Mouse (Mus musculus): Measurements from ENCODE around the gene Adh6a. TPM values are rescaled to one million over a fixed set of nuclear protein-coding genes. Genes with fewer than 3 reads are reported as not detected.
"Not testable (repeated sequence)": the region's sequence is repeated elsewhere in the genome, so short reads cannot be mapped to it uniquely, and the experiment has no call there.

Adh6a gene
- polyA plus RNA-seq, 1 experiment from 2014 or later: not detected

DNA sequence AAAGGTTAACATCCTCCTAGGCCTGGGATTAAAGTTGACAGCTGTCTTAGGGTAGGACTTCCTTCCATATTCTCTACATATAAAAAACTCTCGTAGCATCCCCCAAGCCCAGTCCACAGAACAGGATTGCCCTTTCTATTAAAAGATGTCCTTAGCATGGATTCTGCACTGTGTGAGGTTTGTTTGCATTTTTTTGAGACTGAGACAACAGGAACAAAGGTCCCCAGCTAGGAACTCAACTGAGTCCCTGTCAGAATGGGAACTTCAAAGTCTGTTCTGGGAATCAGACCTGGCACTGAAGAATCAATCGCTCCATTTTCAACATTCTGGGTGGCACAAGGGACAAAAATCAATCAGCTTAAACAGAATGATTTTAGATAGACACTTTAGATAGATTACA lies 49.8 kb downstream of the Adh6a start:
- Histone ChIP-seq H3K36me3 (ENCODE audit: control insufficient read depth, insufficient read depth, low read length) (no peaks in the 10 kb centered on the region), H3K27me3 (ENCODE audit: control insufficient read depth, insufficient read depth, low read length) (no peaks in the 10 kb centered on the region), H3K4me2 (replicated peaks; ENCODE audit: low read depth, low read length) (no peak overlapping the region), H3K9ac (replicated peaks; ENCODE audit: low read depth, low read length) (no peak overlapping the region), H3K4me3 (ENCODE audit: low read depth, low read length) (no peak overlapping the region), H3K27ac (ENCODE audit: low read length) (no peak overlapping the region), H3K9me3 (ENCODE audit: control insufficient read depth, low read depth, low read length) (no peaks in the 10 kb centered on the region), H3K4me1 (ENCODE audit: control insufficient read depth, insufficient read depth, low read length) (no peaks in the 10 kb centered on the region)
- no peak for ATAC-seq (ENCODE audit: insufficient number of reproducible peaks, insufficient read depth, low FRiP score, low read depth)
- 74% methylated on average over 2 of the region's 2 CpGs for WGBS

GRCm38 (mm10) chr3:138366181-138366580 lies 53.1 kb downstream of the Adh6a start:
- H3K4me2 ChIP-seq (replicated peaks; ENCODE audit: low read depth, low read length): no peak overlapping the region
- no peaks in the 10 kb centered on the region for H3K36me3 ChIP-seq (ENCODE audit: control insufficient read depth, insufficient read depth, low read length)
- H3K9me3 ChIP-seq (ENCODE audit: control insufficient read depth, low read depth, low read length): no peaks in the 10 kb centered on the region
- H3K27me3 ChIP-seq (ENCODE audit: control insufficient read depth, insufficient read depth, low read length): no peaks in the 10 kb centered on the region
- no peaks in the 10 kb centered on the region for H3K4me1 ChIP-seq (ENCODE audit: control insufficient read depth, insufficient read depth, low read length)
- H3K9ac ChIP-seq (replicated peaks; ENCODE audit: low read depth, low read length): no peak overlapping the region
- H3K4me3 ChIP-seq (ENCODE audit: low read depth, low read length): no peak overlapping the region
- WGBS: 75% methylated on average over 2 of the region's 2 CpGs
- no peak overlapping the region for H3K27ac ChIP-seq (ENCODE audit: low read length)
- no peak for ATAC-seq (ENCODE audit: insufficient number of reproducible peaks, insufficient read depth, low FRiP score, low read depth)

- no peak overlapping the region for H3K27ac ChIP-seq (ENCODE audit: low read length)
- no peak for ATAC-seq (ENCODE audit: insufficient number of reproducible peaks, insufficient read depth, low FRiP score, low read depth)
- no peaks in the 10 kb centered on the region for H3K4me1 ChIP-seq (ENCODE audit: control insufficient read depth, insufficient read depth, low read length)
- no peaks in the 10 kb centered on the region for H3K9me3 ChIP-seq (ENCODE audit: control insufficient read depth, low read depth, low read length)
- H3K27me3 ChIP-seq (ENCODE audit: control insufficient read depth, insufficient read depth, low read length): no peaks in the 10 kb centered on the region
- no peak overlapping the region for H3K4me2 ChIP-seq (replicated peaks; ENCODE audit: low read depth, low read length)
- no peak overlapping the region for H3K4me3 ChIP-seq (ENCODE audit: low read depth, low read length)
- 65% methylated on average over 1 of the region's 1 CpGs for WGBS
- no peak overlapping the region for H3K9ac ChIP-seq (replicated peaks; ENCODE audit: low read depth, low read length)
- H3K36me3 ChIP-seq (ENCODE audit: control insufficient read depth, insufficient read depth, low read length): no peaks in the 10 kb centered on the region
Measured at GRCm38 (mm10) chr3:138369546-138369945, 56.5 kb downstream of the Adh6a start.

DNA sequence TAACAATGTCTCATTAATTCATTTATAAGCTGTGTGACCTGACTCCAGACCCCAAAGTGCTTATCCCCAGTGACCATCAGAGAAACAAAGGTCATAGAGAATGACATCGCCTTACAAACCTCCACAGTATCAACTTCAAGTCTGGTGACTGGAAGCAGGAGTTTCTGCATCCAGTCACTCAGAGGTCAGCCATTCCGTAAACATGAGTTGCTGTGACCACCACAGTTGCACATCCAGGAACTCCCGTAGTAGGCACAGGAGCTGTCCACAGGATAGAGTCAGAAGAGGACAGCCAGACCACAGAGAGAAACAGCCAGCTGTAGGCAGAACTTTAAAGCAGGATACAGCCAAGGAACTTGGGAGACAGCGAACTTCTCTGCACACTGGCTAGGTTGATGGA lies 57.2 kb downstream of the Adh6a start:
- ATAC-seq (ENCODE audit: insufficient number of reproducible peaks, insufficient read depth, low FRiP score, low read depth); H3K27ac ChIP-seq (ENCODE audit: low read length); H3K9ac ChIP-seq (replicated peaks; ENCODE audit: low read depth, low read length); H3K4me3 ChIP-seq (ENCODE audit: low read depth, low read length); H3K9me3 ChIP-seq (ENCODE audit: control insufficient read depth, low read depth, low read length); H3K36me3 ChIP-seq (ENCODE audit: control insufficient read depth, insufficient read depth, low read length); H3K4me2 ChIP-seq (replicated peaks; ENCODE audit: low read depth, low read length); H3K27me3 ChIP-seq (ENCODE audit: control insufficient read depth, insufficient read depth, low read length); H3K4me1 ChIP-seq (ENCODE audit: control insufficient read depth, insufficient read depth, low read length): not testable (repeated sequence)
- 48% methylated on average over 4 of the region's 4 CpGs for WGBS

- 64% methylated on average over 4 of the region's 4 CpGs for WGBS
- H3K27ac ChIP-seq (ENCODE audit: low read length): no peak overlapping the region
- H3K27me3 ChIP-seq (ENCODE audit: control insufficient read depth, insufficient read depth, low read length): no peaks in the 10 kb centered on the region
- no peak overlapping the region for H3K9ac ChIP-seq (replicated peaks; ENCODE audit: low read depth, low read length)
- ATAC-seq (ENCODE audit: insufficient number of reproducible peaks, insufficient read depth, low FRiP score, low read depth): no peak
- no peaks in the 10 kb centered on the region for H3K9me3 ChIP-seq (ENCODE audit: control insufficient read depth, low read depth, low read length)
- H3K4me3 ChIP-seq (ENCODE audit: low read depth, low read length): no peak overlapping the region
- no peaks in the 10 kb centered on the region for H3K36me3 ChIP-seq (ENCODE audit: control insufficient read depth, insufficient read depth, low read length)
- H3K4me2 ChIP-seq (replicated peaks; ENCODE audit: low read depth, low read length): no peak overlapping the region
- H3K4me1 ChIP-seq (ENCODE audit: control insufficient read depth, insufficient read depth, low read length): no peaks in the 10 kb centered on the region
Measured at GRCm38 (mm10) chr3:138373920-138374319, 60.8 kb downstream of the Adh6a start.

DNA sequence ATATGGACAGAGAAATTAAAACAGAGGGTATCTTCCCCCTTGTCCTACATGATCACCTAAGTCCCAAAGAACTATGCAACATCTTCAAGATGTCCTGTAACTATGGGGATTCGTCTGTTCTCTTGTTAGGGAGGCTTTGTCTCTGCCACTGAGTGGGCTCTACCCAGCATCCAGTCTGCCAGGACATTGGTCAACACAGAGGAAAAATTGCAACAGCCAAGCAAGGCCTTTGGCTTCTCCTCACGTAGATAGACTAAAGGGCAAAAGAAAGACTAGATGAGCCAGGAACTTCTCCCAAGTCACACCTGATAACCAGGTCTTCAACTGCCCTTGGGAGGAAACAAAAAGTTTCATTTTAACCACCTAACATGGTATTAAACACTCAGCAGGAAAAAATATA lies 62.1 kb downstream of the Adh6a start:
- Histone ChIP-seq H3K4me1 (ENCODE audit: control insufficient read depth, insufficient read depth, low read length) (no peaks in the 10 kb centered on the region), H3K9ac (replicated peaks; ENCODE audit: low read depth, low read length) (no peak overlapping the region), H3K36me3 (ENCODE audit: control insufficient read depth, insufficient read depth, low read length) (no peaks in the 10 kb centered on the region), H3K27me3 (ENCODE audit: control insufficient read depth, insufficient read depth, low read length) (no peaks in the 10 kb centered on the region), H3K4me3 (ENCODE audit: low read depth, low read length) (no peak overlapping the region), H3K27ac (ENCODE audit: low read length) (no peak overlapping the region), H3K9me3 (ENCODE audit: control insufficient read depth, low read depth, low read length) (no peaks in the 10 kb centered on the region; the same call in 1 of the 2 replicates), H3K4me2 (replicated peaks; ENCODE audit: low read depth, low read length) (no peak overlapping the region)
- WGBS: 76% methylated on average over 2 of the region's 2 CpGs
- ATAC-seq (ENCODE audit: insufficient number of reproducible peaks, insufficient read depth, low FRiP score, low read depth): no peak

Other genes with a start within 250 kb of the Adh6a start
- 0.04 and 0.16 TPM in 2 replicates for gene 1110002E22Rik, start 248.2 kb upstream of the Adh6a start, polyA plus RNA-seq (2014; fragmentation: Nextera tagmentation; extraction: Ambion mirVana)
- not detected in 2 replicates for gene Gm5105, start 245.9 kb upstream of the Adh6a start, polyA plus RNA-seq (2014; fragmentation: Nextera tagmentation; extraction: Ambion mirVana)
- 10.2 and 11.1 TPM in 2 replicates for gene Trmt10a, start 169.8 kb upstream of the Adh6a start, polyA plus RNA-seq (2014; fragmentation: Nextera tagmentation; extraction: Ambion mirVana)
- 7.6 and 8.8 TPM in 2 replicates for gene Mttp, start 168.3 kb upstream of the Adh6a start, polyA plus RNA-seq (2014; fragmentation: Nextera tagmentation; extraction: Ambion mirVana)
- 0.38 and 0.80 TPM in 2 replicates for gene 4930579F01Rik, start 119.5 kb upstream of the Adh6a start, polyA plus RNA-seq (2014; fragmentation: Nextera tagmentation; extraction: Ambion mirVana)
- gene Adh7, start 95.5 kb upstream of the Adh6a start, polyA plus RNA-seq (2014; fragmentation: Nextera tagmentation; extraction: Ambion mirVana): 0.24 and 0.41 TPM in 2 replicates
- 9.9 and 13.8 TPM in 2 replicates for gene Adh1, start 52.3 kb upstream of the Adh6a start, polyA plus RNA-seq (2014; fragmentation: Nextera tagmentation; extraction: Ambion mirVana)
- gene Adh6b, start 28.5 kb downstream of the Adh6a start, polyA plus RNA-seq (2014; fragmentation: Nextera tagmentation; extraction: Ambion mirVana): not detected in 2 replicates
- not detected in 2 replicates for gene Adh4, start 102.2 kb downstream of the Adh6a start, polyA plus RNA-seq (2014; fragmentation: Nextera tagmentation; extraction: Ambion mirVana)
- 191 and 206 TPM in 2 replicates for gene Adh5, start 129.8 kb downstream of the Adh6a start, polyA plus RNA-seq (2014; fragmentation: Nextera tagmentation; extraction: Ambion mirVana)
- 59.6 and 66.2 TPM in 2 replicates for gene Metap1, start 176.2 kb downstream of the Adh6a start, polyA plus RNA-seq (2014; fragmentation: Nextera tagmentation; extraction: Ambion mirVana)
- gene Eif4e, start 212.9 kb downstream of the Adh6a start, polyA plus RNA-seq (2014; fragmentation: Nextera tagmentation; extraction: Ambion mirVana): 343 and 347 TPM in 2 replicates